Mouse (Mus musculus) layer of hippocampus, adult 11-12 months (tissue): ENCODE data around the gene Defb22.

Experiments
- DNase-seq: peaks from one replicate; pipeline ENCODE4 v3.0.0; 2022; ENCODE audit warnings: low spot score

Gene Defb22

DNA sequence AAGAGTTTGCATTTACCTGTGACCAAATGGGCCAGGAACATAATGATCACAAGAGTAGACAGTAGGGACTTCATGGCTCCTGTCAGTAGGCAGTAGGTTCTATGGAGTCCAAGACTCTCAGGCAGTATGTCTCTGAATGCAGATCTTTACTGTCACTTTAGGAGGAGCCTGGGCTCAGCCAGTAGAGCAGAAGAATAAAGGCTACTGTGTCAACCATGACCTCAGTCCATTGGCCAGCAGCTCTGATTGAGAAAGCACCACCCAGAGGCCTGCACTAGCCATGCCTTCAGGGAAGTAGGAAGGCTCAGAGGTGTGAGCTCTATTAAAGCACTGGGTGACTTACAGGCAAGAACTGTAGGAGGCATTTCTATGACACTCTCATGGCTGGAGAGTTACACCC lies at the start of gene Defb22:
TSS of gene Defb22 (minus strand) at position 101 of the 400 bp plus-strand sequence.
- no peak for DNase-seq

DNA sequence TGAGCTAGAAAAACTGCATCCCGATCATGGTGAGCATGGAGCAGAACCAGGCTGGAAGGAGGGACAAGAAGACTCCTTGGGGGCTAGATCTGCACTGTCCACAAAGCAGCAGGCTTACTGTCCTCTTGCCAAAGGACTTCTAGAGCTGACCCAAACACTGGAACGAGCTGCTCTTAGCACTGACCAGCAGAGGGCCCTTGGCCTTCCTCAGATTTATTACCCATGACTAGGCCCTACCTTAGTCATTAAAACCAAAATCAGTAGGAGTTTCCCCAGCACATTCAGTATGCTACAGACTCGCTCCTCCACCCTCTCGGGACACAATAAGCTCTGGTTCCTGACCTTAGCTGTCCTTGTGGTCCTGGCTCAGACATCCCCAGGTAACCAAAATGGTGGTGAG lies 28.0 kb upstream of the Defb22 start, which contains the start of gene Defb28:
TSS of gene Defb28 (plus strand) at position 275 of the 400 bp plus-strand sequence.
- no peak for DNase-seq

DNA sequence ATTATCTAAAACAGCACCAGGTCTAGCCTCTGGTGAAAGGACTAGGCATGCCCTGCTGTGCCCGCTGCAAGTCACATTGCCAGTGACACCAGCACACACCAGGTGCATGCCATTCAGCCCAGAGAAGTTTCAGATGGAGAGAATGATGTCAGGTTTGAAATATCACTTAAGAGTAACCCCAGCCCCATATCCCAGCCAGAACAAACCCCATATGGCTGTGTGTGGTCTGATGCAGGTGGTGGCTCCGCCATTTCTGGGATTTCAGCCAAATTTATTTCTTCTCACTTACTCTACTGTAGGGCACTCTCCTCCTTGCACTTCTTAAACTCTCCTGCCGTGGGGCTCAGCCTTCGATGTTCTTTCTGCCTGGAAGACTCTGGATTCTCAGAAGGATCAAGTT lies 26.1 kb upstream of the Defb22 start:
- no peak for DNase-seq

DNA sequence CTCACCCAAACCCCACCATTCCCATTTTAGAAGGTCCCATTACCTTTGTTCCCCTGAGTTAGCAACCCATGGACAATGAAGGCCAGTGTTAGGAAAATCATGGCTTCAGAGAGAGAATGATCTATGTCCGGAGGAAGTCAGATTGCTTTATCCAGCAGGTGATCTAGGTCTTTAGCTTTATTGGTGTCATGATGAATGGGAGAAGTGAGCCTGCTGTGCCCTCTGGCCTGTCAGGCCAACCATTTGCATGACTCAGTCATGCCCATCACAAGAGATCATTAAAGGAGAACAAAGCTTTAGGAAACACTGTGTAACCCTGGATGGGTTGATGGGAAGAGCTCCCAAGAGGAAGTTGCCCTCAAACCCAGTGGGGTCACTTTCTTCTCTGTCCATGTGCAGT lies 21.7 kb upstream of the Defb22 start, which contains the start of gene Defb26:
TSS of gene Defb26 (minus strand) at position 101 of the 400 bp plus-strand sequence.
- no peak for DNase-seq

DNA sequence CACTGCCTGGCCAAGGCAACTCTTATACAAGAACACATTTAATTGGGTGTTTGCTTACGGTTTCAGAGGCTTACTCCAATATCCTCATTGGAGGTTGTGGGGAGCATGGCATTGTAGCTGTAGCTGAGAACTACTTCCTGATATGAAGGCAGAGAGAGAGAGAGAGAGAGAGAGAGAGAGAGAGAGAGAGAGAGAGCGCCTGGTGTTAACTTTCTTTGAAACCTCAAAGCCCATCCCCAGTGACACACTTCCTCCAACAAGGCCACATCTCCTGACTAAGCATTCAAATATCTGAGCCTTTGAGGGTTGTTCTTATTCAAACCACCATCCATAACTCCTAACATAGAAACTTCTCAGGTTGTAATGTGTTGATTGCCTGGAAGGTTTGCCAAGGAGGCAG lies 14.0 kb upstream of the Defb22 start:
- no peak for DNase-seq

DNA sequence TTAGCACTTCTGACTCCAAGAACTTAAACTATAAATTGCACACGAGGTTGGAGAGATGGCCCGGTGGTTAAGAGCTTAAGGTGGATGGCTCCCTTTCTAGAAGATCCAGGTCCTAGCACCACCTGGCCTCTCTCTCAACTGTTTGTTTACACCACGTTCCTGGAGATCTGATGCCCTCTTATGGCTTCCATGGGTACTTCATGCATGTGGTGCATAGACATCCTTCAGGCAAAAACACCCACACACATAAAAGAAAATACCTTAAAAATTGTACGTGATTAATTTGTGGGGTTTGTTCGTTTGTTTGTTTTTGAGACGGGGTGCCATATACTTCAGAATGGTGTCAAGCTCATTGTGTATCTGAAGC lies 10.9 kb upstream of the Defb22 start:
- no peak for DNase-seq

DNA sequence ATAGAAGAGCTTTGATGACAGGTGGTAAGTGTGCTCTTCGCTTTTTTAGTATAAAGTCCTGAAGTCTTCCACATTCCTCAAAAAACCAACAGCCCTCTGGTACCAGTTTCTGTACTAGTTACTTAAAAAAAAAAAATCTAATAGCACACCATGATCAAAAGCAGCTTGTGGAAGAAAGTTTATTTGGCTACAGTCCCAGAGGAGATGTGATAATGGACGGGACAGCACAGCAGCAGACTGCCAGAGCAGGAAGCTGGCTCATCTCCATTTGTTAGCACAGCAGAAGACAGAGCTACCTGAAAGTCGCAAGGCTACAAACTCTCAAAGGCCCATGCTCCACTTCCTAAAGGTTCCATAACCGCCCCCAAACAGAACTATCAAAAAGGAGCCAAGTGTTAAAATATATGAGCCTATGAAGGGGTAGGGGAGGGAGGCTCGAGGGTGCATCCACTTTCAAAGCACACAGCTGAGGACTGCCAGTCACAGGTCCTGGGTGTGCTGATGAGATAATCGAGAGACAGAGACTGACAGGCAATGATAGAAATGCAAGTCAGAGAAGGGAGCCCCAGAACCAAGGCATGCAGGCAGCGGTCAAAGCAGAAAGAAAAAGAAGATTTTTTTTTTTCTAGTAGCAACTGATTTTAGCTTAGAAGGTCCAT lies 10.4 kb upstream of the Defb22 start:
- DNase-seq = no peak

DNA sequence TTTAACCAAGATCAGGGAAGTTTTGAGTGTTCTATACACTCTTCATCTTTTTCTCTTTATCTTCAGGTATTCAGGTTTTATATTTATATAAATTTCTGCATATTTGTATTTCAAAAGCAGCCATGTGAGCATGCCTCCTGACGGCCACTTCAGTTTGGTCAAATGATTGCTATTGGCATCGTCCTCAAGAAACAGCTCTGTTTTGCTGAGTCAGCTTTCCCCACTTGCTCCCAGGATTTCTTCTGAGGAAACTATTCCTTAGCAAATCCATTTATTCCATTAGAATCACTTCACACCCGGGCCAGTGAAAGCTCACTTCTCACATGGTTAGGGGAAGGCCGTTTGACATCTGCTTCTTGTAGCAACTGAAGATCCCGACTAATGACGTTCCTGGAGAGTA lies 8.1 kb upstream of the Defb22 start:
- no peak for DNase-seq

DNA sequence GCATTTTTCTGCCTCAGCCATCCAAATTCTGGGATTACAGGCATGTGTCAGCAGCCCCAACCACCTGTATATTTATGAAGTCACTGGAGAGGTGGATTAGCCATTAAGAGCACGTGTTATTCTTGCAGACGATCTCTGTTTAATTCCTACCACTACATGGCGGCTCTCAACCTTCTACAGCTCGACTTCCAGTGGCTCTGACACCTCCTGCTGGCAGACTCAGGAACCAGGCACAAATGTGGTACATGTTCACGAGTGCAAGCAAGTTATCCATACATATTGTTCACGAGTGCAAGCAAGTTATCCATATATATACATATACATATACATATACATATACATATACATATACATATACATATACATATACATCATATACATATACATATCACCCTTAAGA lies 3.2 kb upstream of the Defb22 start:
- no peak for DNase-seq

DNA sequence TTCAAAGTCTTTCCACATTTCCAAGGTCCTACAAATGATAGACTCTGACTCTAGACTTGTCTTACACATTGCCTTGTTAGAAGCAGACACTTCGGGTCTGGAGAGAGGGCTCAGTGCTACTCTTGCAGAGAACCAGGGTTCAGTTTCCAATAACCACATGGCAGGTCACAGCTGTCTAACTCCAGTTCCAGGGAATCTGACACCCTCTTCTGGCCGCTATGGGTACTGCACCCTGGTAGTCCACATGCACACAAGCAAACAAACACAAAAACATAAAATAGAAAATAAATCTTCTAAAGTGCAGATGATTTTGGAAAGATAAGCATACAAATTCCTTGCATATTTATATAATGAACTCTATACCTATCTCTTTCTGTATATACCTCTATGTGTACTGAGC lies 2.9 kb downstream of the Defb22 start:
- DNase-seq = no peak

DNA sequence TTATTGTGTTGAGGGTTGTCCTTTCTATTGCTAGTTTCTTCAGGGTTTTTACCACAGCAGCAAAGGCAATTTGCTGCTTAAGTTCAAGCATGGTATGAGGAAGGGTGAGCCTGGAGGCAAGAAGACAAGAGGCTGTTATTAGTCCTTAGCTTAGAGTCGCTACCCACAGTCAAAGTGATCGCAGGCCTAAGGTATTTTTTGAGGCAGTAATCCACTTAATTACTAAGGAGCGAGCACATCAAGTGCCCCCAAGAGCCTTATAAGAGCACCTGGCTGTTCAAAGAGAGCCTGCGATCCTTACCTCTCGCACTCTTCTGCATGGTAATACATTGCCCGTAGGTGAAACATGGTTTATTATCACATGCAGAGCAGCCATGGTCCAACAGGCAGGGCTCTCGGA lies 8.2 kb downstream of the Defb22 start:
- no peak for DNase-seq

DNA sequence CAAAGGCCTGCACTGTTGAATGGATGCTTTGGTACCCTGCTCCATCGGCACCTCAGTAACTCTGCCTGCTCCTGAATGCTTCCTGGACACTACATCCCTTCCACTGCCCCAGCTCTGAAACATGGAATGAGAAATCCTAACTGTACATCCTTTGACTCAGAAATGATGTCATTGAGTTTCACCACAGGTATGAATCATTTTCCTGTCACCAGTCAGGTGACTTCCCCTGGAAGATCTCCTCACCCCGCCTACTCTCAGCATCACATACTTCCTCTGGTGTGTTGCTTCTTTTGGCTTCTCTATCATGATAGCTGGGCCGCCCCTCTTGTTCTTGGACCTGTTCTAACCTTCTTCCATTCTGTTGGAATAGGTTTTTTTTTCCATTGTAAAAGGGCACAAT lies 9.1 kb downstream of the Defb22 start:
- no peak for DNase-seq

DNA sequence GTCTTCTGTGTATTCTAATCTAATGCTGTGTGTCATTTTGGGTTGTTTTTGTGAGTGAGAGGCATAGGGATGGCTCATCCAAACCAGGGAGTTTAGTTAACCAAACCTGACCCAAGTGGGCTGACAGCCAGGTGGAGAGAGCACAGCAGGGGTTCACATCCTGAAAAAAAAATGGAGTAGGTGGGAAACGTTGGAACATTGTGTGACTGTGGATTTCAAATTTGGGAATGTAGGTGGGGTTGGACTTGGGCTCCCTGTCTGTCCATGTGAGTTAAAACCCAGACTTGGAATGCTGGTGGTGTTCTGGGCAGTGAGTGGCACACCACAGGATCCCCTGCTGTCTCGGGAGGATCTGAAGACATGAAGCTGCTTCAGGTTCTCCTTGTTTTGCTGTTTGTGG lies 13.2 kb downstream of the Defb22 start, which contains the start of gene Defb20:
TSS of gene Defb20 (plus strand) at position 301 of the 400 bp plus-strand sequence.
- DNase-seq = no peak

DNA sequence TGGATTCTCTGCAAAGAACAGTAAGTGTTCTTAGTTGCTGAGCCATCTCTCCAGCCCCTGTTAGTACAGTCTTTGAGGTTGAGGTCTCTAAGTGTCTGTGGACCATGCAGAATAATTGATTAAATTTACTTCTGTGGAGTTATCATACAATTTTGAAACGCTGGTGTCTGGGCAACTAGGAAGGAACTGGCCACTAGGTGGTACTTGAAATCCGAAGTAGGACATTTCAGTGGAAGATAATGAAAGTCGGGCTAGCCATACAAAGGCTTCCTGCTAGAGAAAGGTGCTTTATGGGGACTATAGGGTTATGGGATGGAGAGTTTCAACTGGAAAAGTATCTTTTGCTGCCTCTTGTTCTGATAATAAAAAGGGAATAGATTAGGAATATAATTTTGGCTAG lies 17.5 kb downstream of the Defb22 start:
- DNase-seq = no peak

DNA sequence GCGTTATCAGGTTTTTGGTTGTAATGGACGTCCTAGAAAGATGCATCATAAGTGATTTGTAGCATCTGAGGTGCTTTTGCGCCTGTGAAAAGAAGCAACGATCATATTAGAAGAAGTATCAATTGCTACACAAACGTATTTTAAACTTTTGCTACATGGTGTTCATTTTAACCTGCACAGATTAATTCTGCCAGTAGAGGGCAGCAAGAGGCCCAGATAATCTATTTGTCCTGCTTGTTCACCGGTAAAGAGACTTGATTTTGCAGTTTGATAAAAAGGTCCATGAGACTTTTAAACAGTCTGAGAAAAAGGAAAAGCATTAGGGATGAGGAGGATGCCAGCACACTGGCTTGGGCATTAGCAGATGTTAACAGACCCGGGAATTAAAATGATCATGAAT lies 19.0 kb downstream of the Defb22 start:
- peak; percentile 74 for DNase-seq

DNA sequence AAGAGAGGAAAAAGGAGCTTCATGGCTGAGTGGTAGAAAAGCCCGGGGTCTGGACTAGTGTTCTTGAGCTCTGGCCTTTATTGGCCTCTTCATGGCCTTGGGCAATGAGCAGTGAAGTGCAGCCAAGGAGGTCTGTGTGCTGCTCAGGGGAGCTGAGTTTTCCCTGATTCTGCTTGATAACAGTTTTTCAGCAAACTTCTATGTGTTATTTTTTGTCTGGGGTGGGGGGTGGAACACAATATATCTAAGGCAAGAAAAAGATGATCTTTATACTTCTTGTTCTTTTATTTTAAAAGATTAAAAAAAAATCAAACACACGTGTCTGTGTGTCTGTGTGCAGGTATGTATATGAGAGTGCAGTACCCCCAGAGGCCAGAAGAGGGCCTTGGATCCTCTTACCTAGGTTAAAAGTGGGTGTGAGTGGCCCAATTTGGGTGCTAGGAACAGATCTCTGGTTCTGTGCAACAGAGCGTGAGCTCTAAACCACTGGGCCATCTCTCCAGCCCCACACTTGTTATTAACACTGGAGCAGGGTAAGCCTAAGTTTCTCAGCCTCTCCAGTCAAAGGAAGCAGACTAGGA lies 25.3 kb downstream of the Defb22 start, which contains the start of gene Defb23:
TSS of gene Defb23 (minus strand) at position 51 of the 581 bp plus-strand sequence.
- no peak for DNase-seq

DNA sequence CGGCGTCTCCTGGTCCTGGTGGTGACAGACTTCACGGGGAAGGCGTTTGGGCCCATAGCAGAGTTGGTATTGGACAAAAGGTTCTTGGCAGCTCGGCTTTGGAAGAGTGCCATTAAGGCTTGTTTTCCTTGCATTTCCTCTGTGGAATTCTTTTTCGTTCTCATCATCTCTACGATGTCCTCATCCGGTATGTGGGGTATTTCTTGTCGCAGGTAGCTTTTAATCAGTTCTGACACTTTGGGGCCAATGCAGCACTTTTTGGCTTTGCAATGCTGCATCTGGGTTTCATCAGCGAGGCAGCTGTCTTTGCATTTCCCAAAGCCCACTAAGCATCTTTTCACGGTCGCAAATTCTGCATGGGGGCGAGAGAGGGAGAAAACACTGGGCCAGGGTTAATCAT lies 30.7 kb downstream of the Defb22 start:
- no peak for DNase-seq

DNA sequence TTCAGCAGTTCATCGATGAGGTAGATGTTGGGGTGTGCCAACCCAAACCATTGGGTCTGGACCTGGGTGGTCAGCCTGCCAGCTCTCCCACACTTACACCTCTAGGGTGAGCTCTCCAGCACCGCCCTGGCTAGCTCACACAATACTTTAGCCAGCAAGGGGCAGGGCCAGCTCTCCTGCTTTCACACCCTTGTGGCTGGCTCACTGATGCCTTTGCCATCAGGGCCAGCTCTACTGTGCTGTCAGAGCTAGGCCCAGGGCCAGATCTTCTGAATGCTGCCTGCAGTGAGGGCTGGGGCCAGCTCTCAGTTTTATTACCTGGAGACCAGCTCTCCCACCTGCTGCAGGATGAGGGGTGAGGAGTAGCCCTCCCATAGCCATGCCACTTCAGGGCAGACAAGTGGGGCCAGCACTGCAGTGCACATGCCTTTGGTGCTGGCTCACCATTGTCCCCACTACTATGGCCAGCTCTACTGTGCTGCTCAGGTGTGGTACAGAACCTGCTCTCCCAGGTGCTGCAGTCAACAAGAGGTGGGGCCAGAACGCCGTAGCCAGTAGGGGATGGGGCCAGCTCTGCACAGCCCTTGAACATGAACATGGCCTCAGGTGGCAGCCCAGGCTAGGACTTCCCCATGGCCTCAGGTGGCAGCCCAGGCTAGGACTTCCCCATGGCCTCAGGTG lies 37.7 kb downstream of the Defb22 start:
- DNase-seq = no peak

DNA sequence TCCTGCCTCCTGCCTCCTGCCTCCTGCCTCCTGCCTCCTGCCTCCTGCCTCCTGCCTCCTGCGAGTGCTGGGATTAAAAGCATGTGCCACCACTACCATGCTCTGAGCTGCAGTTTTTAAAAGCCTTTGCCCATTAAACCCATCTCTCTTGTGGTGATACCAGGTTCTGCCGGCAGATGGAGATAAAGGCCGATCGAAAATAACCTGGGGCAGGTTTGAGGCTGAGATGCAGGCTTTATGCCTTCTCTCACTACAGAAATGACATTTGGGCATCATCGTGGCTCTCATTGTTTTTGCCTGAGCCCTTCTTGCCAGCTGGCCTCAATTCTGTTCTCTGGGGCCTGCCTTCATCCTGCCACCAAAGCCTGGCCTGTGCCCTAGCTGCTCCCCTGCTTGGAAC lies 39.7 kb downstream of the Defb22 start:
- DNase-seq = peak; percentile 73

DNA sequence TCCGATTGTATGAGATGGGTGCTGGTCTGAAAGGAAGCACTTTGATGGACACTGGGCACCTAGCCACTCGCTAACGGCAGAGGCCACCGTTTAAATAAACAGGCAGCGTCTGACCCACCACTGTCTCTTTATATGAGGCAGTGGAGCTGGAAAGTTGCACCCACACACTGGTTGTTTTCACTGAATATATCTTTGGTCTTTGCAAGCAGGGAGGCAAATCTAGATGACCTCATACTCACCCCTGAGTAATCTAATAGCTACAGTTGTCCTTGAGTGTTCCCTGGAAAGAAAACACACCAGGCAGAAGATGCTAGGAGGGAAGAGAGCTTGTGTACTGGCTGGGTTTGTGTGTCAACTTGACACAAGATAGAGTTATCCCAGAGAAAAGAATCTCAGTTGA lies 42.5 kb downstream of the Defb22 start:
- no peak for DNase-seq

DNA sequence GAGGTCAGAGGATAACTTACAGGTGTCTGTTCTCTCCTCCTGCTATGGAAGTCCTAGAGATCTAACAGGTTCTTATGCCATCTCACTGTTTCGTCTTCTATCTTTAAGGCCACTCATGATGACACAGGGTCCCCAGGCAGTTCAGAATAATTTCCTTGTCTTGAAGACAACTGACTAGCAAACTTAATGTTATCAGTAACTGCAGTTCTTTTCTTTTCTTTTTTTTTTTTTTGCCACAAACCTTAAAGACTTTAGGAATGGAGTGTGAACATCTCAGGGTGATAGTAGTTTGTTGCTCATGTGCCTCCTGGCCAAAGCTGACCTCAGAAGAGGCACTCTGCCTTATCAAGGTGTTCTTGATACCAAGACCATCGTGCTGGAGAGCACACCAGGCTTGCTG lies 43.3 kb downstream of the Defb22 start:
- no peak for DNase-seq

DNA sequence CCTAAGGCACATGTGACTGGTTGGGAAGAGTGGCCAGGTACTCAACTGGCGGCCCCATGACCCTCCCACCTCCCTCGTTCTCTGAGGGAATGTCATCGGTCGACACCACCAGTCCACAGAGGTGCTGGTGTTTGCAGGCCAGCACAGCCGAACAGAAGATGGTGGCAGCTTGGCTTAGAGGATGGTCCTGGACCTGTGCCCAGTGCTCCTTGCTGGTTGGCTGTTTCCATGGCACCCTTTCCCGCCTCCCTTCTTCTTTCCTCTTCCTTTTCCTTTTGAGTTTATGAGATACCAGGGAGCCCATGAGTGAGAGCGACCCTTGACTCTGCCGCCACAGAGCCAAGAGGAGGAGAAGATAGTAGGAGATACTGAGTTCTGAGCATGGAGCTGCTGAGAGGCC lies 46.7 kb downstream of the Defb22 start:
- peak; percentile 47 for DNase-seq

DNA sequence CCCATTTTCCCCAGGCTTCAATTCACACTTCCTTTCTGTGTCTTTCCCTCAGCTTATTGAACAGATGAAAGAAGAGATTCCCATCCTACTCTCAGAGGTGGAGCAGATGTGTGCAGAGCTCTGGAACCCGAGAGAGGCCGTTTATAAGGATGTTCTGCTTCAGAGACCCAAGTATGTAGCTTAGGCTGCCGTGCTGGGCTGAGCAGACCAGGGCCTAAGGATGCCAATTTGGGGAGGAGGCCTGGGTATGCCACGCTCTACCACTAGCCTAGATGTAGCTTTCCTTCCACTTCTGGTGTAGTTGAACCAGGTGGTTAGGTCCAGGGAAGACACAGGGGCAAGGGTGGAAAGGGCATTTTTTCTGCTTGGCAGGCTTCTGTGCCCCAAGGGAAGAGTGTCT lies 47.6 kb downstream of the Defb22 start:
- no peak for DNase-seq
